Mouse (Mus musculus) lung, adult 2 months (tissue): ENCODE results near the gene Ager. TPM values are rescaled to one million over a fixed set of nuclear protein-coding genes. Genes with fewer than 3 reads are reported as not detected.

Source experiments
- DNase-seq: peaks from one replicate; pipeline ENCODE4 v3.0.0; 2022
- H3K4me1 ChIP-seq: fragments of 200-500 bp; 2 replicates; pipeline ENCODE4 v1.6.1; 2011; ENCODE audit warnings: low read length; ENCODE audit not compliant: control insufficient read depth, insufficient read depth
- H3K4me3 ChIP-seq: fragments of 200-500 bp; replicated peaks from 2 replicates; pipeline ENCODE3; 2011; ENCODE audit warnings: low read depth, mild to moderate bottlenecking, control low read depth, low read length; ENCODE audit errors: extremely low read depth
- CTCF ChIP-seq: fragments of 200-500 bp; IDR thresholded peaks from 2 replicates; pipeline ENCODE4 v1.5.1; 2011; ENCODE audit warnings: mild to moderate bottlenecking, low read length, control low read depth; ENCODE audit not compliant: insufficient read depth
- POLR2A ChIP-seq: fragments of 200-500 bp; IDR thresholded peaks from 2 replicates; pipeline ENCODE4 v1.6.1; 2011; ENCODE audit warnings: low read depth, mild to moderate bottlenecking, control low read depth, low read length, borderline replicate concordance; ENCODE audit errors: extremely low read depth
- WGBS: fragments of 180-500 bp; shearing (Covaris S2); methylation state at CpG from one replicate; pipeline ENCODE4 v1.1.7; 2018; 5-methylcytosine and 5-hydroxymethylcytosine counted together
- polyA plus RNA-seq: library from polyadenylated mRNA; depleted of rRNA; stranded (reverse); fragments of >200 nt; gene quantifications from 2 replicates; pipeline ENCODE4 v1.2.3, GENCODE M21; 2012

Ager gene
- polyA plus RNA-seq, 1 experiment: 1,921 TPM

DNA sequence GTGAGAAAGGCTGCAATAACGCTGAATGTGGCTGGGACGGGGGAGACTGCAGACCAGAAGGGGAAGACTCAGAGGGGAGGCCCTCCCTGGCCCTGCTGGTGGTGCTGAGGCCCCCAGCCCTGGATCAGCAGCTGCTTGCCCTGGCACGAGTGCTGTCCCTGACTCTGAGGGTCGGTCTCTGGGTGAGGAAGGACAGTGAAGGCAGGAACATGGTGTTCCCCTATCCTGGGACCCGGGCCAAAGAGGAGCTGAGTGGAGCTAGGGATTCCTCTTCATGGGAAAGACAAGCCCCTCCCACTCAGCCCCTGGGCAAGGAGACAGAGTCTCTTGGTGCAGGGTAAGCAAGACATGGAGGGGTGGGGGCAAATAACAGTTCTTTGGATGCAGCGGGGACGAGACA, 14.3 kb upstream of the Ager start:
- no peak for TF ChIP-seq CTCF
- TF ChIP-seq POLR2A: no peak
- no peak overlapping the region for H3K4me3 ChIP-seq
- WGBS: 68% methylated on average over 7 of the region's 7 CpGs
- peaks cover 13% of the 10 kb centered on the region for H3K4me1 ChIP-seq
- DNase-seq: no peak

DNA sequence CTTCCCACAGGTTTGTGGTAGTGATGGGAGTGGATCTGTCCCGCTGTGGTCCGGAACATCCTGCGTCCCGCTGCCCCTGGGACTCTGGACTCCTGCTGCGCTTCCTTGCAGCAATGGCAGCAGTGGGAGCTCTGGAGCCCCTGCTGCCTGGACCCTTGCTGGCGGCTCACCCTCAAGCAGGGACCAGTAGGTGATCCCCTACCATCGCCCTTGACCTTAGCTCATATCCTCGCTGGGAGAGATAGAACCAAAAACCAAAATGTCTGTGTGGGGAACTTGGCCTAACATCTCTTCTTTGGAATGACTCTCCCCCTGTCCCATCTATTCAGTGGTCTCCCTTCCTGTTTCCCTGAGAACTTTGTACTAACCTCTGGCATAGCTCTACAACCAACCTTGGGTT, 13.8 kb upstream of the Ager start:
- peaks cover 15% of the 10 kb centered on the region for H3K4me1 ChIP-seq
- no peak overlapping the region for H3K4me3 ChIP-seq
- DNase-seq: no peak
- TF ChIP-seq POLR2A (no peak), CTCF (no peak)
- 85% methylated on average over 8 of the region's 8 CpGs for WGBS

DNA sequence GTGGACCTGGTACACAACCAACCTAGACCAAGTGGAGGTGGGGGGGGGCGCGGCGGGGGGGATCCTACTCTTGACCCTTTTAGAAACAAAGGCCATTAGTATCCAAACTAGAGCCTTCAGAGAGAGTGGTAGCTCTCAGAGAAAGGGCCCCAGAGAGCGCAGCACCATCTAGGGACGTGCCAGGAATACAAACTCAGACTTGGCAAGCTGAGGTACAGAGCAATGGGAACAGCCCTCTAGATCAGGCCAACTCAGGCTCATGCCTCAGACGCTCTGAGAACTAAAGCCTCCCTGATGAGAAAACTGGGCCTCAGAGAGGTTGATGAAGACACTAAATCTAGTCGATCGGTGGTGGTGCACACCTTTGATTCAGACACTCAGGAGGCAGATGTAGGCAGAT, 12.5 kb upstream of the Ager start:
- DNase-seq: no peak
- no peak for TF ChIP-seq POLR2A
- no peak for TF ChIP-seq CTCF
- H3K4me3 ChIP-seq: no peak overlapping the region
- peaks cover 19% of the 10 kb centered on the region for H3K4me1 ChIP-seq
- 84% methylated on average over 8 of the region's 8 CpGs for WGBS

DNA sequence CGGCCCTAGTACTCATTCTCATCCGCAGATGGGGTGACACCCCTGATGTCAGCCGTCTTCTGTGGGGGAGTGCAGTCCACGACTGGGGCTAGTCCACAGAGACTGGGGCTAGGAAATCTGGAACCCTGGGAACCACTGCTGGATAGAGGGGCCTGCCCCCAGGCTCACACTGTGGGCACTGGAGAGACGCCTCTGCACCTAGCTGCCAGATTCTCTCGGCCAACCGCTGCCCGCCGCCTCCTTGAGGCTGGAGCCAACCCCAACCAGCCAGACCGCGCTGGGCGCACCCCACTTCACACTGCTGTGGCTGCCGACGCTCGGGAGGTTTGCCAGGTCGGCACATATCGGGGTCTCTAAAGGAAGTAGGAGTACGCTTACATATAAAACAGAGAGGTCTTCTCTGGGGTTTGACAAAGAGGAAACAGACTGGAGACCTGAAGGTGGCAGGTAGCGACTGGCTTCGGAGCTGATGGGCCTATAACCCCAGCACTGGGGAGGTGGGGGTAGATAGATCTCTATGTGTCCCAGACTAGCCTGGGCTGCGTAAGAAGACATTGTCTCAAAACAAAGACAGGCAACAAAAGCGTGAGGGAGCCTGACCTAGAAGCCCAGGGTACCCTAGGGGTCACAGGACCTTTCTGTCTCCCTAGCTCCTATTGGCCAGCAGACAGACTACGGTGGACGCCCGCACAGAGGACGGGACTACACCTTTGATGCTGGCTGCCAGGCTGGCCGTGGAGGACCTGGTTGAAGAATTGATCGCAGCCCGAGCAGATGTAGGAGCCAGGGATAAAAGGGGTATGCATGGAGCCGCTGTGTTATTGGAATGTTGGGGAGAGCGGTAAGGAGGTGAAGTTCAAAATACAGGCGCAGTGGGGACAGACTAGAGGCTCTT, 11.5 kb upstream of the Ager start:
- H3K4me1 ChIP-seq: peaks cover 19% of the 10 kb centered on the region
- DNase-seq: no peak
- peak overlapping the region; percentile 78 for H3K4me3 ChIP-seq
- TF ChIP-seq POLR2A: no peak
- 43% methylated on average over 32 of the region's 32 CpGs for WGBS

DNA sequence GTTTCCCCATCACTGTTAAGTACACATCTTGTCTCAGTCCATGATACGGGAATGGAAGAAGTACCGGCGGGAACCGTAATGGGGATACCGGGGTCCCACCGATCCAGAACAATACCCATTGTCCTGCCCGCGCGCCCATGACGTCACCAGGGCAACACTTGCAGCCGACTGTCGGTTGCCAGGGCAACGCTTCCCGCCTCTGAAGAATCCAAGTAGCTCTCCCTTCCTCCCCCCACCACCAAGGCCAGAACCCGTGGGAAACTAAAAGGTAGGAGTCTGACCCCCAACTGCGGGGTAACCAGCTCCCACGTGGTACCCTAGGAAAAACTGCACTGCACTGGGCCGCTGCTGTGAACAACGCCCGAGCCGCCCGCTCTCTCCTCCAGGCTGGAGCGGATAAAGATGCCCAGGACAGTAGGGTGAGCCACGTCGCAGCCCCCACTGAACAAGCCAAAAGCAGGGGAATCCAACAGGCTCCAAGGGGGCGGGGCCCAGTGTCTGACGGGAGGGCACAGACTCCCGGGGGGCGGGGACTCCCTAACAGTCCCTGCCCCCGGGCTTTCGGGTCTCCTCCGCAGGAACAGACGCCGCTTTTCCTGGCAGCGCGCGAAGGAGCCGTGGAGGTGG, 10.8 kb upstream of the Ager start:
- peak; percentile 72 for DNase-seq
- under 1% methylated on average over 38 of the region's 38 CpGs for WGBS
- Histone ChIP-seq H3K4me3 (peak overlapping the region; percentile 78), H3K4me1 (peaks cover 19% of the 10 kb centered on the region)
- TF ChIP-seq POLR2A (no peak), CTCF (no peak)

DNA sequence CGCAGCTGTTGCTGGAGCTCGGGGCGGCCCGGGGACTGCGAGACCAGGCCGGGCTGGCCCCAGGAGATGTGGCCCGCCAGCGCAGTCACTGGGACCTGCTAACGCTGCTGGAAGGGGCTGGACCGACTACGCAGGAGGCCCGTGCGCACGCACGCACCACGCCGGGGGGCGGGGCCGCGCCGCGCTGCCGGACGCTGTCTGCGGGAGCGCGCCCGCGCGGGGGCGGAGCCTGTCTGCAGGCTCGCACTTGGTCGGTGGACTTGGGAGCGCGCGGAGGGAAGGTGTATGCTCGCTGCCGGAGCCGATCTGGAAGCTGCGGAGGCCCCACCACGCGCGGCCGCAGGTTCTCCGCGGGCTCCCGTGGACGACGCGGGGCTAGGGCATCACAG, 10.2 kb upstream of the Ager start:
- WGBS: 1% methylated on average over 50 of the region's 50 CpGs
- peaks cover 19% of the 10 kb centered on the region for H3K4me1 ChIP-seq
- TF ChIP-seq POLR2A (peak; percentile 92), CTCF (no peak)
- peak overlapping the region; percentile 78 for H3K4me3 ChIP-seq
- DNase-seq: peak; percentile 97

DNA sequence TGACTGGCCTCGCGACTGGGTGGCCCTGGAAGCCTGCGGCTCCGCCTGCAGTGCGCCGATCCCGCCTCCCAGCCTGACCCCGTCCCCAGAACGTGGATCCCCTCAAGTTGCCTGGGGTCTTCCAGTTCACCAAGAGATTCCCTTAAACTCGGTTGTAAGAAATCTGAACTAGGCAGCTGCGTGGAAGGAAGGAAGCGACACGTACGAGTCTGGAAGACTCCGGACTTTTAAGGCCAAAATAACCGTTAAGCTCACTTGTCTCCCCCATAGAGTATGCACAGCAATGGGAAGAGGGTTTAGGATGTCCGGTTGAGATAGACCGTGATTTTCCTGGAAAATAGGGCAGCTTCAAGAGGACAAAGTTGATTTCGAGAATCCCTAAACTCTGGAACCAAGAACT, 9.8 kb upstream of the Ager start:
- DNase-seq: no peak
- no peak for TF ChIP-seq CTCF
- no peak for TF ChIP-seq POLR2A
- Histone ChIP-seq H3K4me1 (peaks cover 19% of the 10 kb centered on the region), H3K4me3 (peak overlapping the region; percentile 77)
- WGBS: under 1% methylated on average over 19 of the region's 19 CpGs

DNA sequence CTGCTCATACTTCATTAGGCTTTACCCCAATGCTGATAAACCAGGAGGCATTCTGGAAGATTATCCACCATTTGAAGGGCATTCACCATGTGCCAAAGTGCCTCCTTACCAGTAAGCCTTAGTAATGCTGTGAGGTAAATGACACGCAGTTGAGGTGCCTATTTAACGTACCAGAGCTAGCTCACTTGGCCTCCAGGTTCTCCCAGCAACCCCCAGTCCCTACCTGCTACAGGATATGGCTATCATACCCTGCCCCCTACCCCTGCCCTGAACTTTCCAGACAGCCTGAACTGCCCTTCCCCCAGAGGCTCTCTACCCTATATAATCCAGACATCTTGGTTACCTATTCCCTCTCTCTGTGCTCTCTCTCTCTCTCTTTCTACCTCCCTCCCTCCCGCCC, 8.9 kb upstream of the Ager start:
- peaks cover 19% of the 10 kb centered on the region for H3K4me1 ChIP-seq
- DNase-seq: no peak
- no peak for TF ChIP-seq CTCF
- TF ChIP-seq POLR2A: peak; percentile 26; the same call in 1 of the 2 replicates
- H3K4me3 ChIP-seq: no peak overlapping the region
- WGBS: 63% methylated on average over 3 of the region's 3 CpGs

DNA sequence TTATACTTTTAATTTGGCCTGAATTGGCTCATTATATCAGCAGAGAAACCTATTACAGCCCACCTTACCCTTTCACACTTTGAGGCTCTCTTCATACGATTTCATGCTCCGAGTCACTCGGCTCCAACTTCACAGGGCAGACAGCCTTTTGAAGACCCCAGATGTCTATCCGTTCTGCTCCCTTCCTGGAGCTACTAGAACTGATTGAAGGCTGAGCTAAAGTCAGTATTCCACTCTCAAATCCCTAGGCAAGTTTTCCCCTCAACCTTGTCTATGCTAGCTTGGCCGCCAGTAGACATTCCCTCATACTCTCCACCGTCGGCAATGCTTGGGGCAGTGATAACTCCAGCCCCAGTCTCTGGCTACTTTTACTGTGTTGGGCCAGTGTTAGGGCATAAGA, 8.5 kb upstream of the Ager start:
- no peak for TF ChIP-seq POLR2A
- no peak for TF ChIP-seq CTCF
- H3K4me3 ChIP-seq: peak overlapping the region; percentile 42
- H3K4me1 ChIP-seq: peaks cover 19% of the 10 kb centered on the region
- 33% methylated on average over 7 of the region's 7 CpGs for WGBS
- no peak for DNase-seq

DNA sequence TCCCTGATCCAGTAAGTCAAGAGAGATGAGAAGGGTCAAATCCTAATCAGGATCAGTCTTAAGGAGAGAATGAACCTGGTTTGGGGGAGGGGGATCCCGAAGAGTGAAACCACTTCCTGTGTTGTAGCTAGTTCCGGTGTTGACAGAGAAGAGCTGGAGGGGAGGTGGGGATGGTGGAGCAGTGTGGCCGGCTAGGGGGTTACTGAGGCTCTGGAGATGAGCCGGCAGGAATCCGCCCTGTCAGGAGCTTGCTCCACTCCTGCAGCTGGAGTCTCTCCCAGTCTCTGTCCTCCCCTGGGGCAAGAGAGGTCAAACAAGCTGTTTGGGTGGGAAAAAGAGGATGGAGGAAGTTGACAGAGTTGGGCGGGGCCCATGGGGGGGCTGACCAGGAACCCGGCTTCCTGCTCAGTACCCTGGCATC, 8.0 kb upstream of the Ager start, which contains the start of gene Gpsm3:
Gpsm3 (plus strand) TSS at position 126 of the 421 bp plus-strand sequence.
- TF ChIP-seq POLR2A: peak; percentile 73; the same call in 1 of the 2 replicates
- TF ChIP-seq CTCF: no peak
- DNase-seq: peak; percentile 46
- Histone ChIP-seq H3K4me3 (peak within 1 kb of the TSS; percentile 56), H3K4me1 (peaks cover 19% of the 10 kb centered on the region)
- 10% methylated on average over 7 of the region's 7 CpGs for WGBS
